Mouse (Mus musculus) midbrain, embryonic 14.5 days (tissue): Measurements from ENCODE around the gene Wdpcp. TPM values are rescaled to one million over a fixed set of nuclear protein-coding genes. Genes with fewer than 3 reads are reported as not detected.
A peak's percentile ranks its signal among the peaks of the same experiment; 100 is the strongest.

Experiments used
- ATAC-seq: fragments of 200-750 bp; cut with Nextera tagmentation; 2 replicates; pipeline ENCODE4 v1.8.0; 2017; ENCODE audit warnings: moderate number of reproducible peaks, moderate library complexity; ENCODE audit not compliant: low FRiP score, low TSS enrichment
- DNase-seq: peaks from one replicate; pipeline ENCODE4 v3.0.0-alpha.2; 2015
- H3K27ac ChIP-seq: fragments of 300-500 bp; sonication (generic); replicated peaks from 2 replicates; pipeline ENCODE4 v1.5.1; 2014; ENCODE audit warnings: mild to moderate bottlenecking, low read depth, low read length, moderate library complexity
- H3K27me3 ChIP-seq: fragments of 300-500 bp; sonication (generic); 2 replicates; pipeline ENCODE4 v1.6.1; 2014; ENCODE audit warnings: low read length, control low read depth, mixed read lengths; ENCODE audit not compliant: control insufficient read depth, insufficient read depth
- H3K36me3 ChIP-seq: fragments of 300-500 bp; sonication (generic); 2 replicates; pipeline ENCODE4 v1.6.1; 2014; ENCODE audit warnings: low read length, control low read depth; ENCODE audit not compliant: control insufficient read depth, insufficient read depth
- H3K4me1 ChIP-seq: fragments of 300-500 bp; sonication (generic); 2 replicates; pipeline ENCODE4 v1.6.1; 2014; ENCODE audit warnings: mild to moderate bottlenecking, antibody characterized with exemption, low read length, control low read depth; ENCODE audit not compliant: control insufficient read depth, insufficient read depth
- H3K4me2 ChIP-seq: fragments of 300-500 bp; sonication (generic); 2 replicates; pipeline ENCODE4 v1.6.1; 2014; ENCODE audit warnings: mild to moderate bottlenecking, low read length, moderate library complexity
- H3K4me3 ChIP-seq: fragments of 300-500 bp; sonication (generic); replicated peaks from 2 replicates; pipeline ENCODE4 v1.5.1; 2014; ENCODE audit warnings: low read depth, low read length
- H3K9ac ChIP-seq: fragments of 300-500 bp; sonication (generic); replicated peaks from 2 replicates; pipeline ENCODE4 v1.6.1; 2014; ENCODE audit warnings: mild to moderate bottlenecking, low read length, moderate library complexity
- H3K9me3 ChIP-seq: fragments of 300-500 bp; sonication (generic); 2 replicates; pipeline ENCODE4 v1.6.1; 2016; ENCODE audit warnings: low read length, control low read depth, mixed read lengths; ENCODE audit not compliant: control insufficient read depth
- WGBS: fragments of 180-500 bp; shearing (Covaris S2); extraction: QIAGEN DNeasy Blood & Tissue Kit; methylation state at CpG from one replicate; pipeline ENCODE4 v1.1.7; 2014; 5-methylcytosine and 5-hydroxymethylcytosine counted together
- polyA plus RNA-seq: library from polyadenylated mRNA; unstranded; fragments of >200 nt; fragmentation: Nextera tagmentation; extraction: Ambion mirVana; gene quantifications from 2 replicates; pipeline ENCODE4 v1.2.1, GENCODE M21; 2014

The Wdpcp gene
- polyA plus RNA-seq, 1 experiment from 2014 or later: 12.4 TPM

DNA sequence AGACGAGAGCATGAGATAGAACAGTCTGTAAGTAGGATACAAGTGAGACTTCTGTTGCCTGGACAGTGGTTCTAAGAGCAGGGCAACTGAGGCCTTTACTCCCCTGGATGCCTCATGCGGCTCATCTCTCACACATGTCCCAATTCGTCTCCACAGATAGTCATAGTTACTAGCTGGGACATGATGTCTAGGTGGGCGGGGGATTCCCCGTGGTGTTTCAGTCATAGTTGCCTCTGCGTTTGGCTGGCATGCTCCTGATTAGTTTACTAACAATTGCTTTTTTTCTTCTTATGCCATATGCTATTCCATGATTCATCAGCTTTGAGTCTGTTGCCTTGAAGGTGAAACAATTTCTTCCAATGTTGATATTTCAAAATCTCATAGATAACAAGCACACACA is 116.4 kb downstream of the Wdpcp start:
- ATAC-seq (no peak), DNase-seq (no peak)
- Histone ChIP-seq H3K27ac (no peak overlapping the region), H3K4me1 (no peaks in the 10 kb centered on the region), H3K4me2 (no peak overlapping the region), H3K36me3 (no peaks in the 10 kb centered on the region), H3K4me3 (no peak overlapping the region), H3K9me3 (no peaks in the 10 kb centered on the region), H3K9ac (no peak overlapping the region), H3K27me3 (no peaks in the 10 kb centered on the region)
- WGBS: 87% methylated on average over 6 of the region's 6 CpGs

DNA sequence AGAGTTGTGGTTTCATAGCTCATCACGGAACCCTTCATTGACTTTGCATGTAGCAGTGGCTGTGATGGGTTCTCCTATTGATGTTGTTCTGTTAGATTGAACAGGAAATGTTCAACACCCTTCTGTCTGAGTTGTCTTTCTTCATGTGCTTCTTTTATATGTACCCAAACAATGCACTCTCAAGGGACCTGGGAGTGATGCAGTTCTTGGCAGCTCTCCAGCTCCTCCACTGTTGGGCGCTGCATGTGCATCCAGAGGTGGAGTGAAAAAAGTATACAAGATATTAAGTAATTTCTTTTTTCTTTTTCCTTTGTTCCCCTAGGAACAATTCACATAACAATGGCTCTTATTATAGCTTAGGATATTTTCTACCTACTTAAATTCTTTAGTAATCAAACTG is 118.7 kb downstream of the Wdpcp start:
- Histone ChIP-seq H3K4me1 (peaks cover 5% of the 10 kb centered on the region; the same call in 1 of the 2 replicates), H3K4me2 (no peak overlapping the region), H3K9ac (no peak overlapping the region), H3K36me3 (no peaks in the 10 kb centered on the region), H3K9me3 (no peaks in the 10 kb centered on the region), H3K27me3 (no peaks in the 10 kb centered on the region), H3K4me3 (no peak overlapping the region), H3K27ac (no peak overlapping the region)
- DNase-seq (peak; percentile 53), ATAC-seq (no peak)
- WGBS: 70% methylated on average over 2 of the region's 2 CpGs

DNA sequence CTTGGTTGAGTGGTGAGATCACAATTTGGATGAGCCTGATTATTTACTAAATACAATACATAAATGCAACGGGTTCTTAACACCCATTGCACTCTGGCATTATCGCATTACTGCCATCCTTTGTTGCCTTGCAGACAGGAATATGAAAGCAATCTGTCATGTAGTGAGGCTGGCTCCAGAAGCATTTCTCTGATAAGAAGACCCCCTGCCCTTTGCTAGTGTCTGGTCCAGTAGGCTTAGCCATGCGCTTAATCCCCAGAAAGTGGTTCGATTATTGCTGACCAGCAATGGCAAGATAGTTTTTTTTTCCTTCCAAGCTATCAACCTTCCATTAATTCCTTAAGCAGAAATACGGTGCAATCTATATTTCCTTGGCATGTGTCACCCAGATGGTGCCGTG is 122.1 kb downstream of the Wdpcp start:
- ATAC-seq (peak; percentile 75), DNase-seq (peak; percentile 69)
- Histone ChIP-seq H3K4me3 (no peak overlapping the region), H3K4me1 (peaks cover 8% of the 10 kb centered on the region), H3K27me3 (no peaks in the 10 kb centered on the region), H3K9ac (no peak overlapping the region), H3K4me2 (no peak overlapping the region), H3K36me3 (no peaks in the 10 kb centered on the region), H3K9me3 (no peaks in the 10 kb centered on the region), H3K27ac (no peak overlapping the region)
- 32% methylated on average over 6 of the region's 6 CpGs for WGBS

DNA sequence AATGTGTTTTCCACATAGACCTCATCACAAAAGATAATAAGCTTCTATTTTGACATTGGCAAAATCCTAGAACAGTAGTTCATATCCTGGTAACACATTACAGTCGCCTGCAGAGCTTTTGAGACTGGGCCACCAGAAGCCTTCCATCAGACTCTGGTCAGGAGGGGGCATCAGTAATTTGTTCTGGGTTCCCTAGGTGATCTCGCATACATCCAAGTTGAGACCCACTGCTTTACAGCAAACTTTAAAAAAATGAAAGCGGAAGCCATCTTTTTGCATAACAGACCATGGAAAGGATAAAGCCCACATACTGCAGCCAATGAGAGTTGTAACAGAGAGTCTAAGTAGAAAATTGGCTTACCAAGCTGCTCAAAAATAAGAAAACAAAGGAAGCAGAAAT is 125.6 kb downstream of the Wdpcp start:
- peaks cover 8% of the 10 kb centered on the region for H3K4me1 ChIP-seq
- H3K9me3 ChIP-seq: no peaks in the 10 kb centered on the region
- no peaks in the 10 kb centered on the region for H3K27me3 ChIP-seq
- DNase-seq: peak; percentile 49
- H3K4me3 ChIP-seq: no peak overlapping the region
- WGBS: 29% methylated on average over 3 of the region's 3 CpGs
- no peak overlapping the region for H3K4me2 ChIP-seq
- ATAC-seq: no peak
- no peak overlapping the region for H3K9ac ChIP-seq
- H3K27ac ChIP-seq: no peak overlapping the region
- H3K36me3 ChIP-seq: no peaks in the 10 kb centered on the region

DNA sequence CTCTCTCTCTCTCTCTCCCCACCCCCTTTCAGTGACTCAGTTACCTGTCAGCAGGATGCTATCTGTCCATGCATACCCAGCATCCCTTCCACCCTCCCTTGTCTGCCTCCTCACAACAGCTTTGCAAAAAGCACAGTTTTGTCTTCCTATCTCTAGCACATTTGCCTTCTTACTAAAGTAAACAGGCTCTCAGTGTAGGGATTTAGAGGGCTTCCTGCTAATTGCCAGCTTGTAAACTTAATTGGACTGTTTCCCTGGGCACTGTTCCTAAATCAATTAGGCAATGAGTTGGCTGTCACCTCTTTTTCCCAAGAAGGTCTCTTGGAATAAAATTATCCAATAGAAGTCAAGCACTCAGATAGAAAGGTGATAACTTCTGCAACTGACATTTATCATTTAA is 141.5 kb downstream of the Wdpcp start:
- Histone ChIP-seq H3K9ac (no peak overlapping the region), H3K4me3 (no peak overlapping the region), H3K4me1 (no peaks in the 10 kb centered on the region), H3K36me3 (no peaks in the 10 kb centered on the region), H3K27me3 (no peaks in the 10 kb centered on the region), H3K4me2 (no peak overlapping the region), H3K27ac (no peak overlapping the region), H3K9me3 (0 out of 2 replicates have a peak, but pooled peaks cover 4% of the 10 kb centered on the region)
- ATAC-seq: no peak
- DNase-seq: peak; percentile 29

DNA sequence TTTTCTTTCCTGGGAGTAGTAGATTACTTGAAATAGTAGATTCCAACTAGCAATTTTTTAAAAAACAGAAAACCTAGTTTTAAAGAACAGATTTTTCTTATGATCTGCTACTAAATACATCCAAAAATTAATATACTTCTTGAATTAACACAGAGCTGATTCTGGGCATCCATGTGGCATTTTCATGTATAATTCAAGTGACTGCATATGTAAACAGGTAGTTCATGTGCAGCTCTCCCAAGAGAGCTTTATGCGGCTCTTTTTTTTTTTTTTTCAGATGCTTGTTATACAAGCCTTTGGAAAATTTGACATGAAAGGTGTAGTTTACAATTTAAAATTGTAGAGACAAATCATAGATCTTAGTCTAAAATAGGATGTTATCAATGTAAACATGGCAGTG is 142.0 kb downstream of the Wdpcp start:
- no peak overlapping the region for H3K27ac ChIP-seq
- no peak overlapping the region for H3K9ac ChIP-seq
- H3K4me2 ChIP-seq: no peak overlapping the region
- H3K36me3 ChIP-seq: no peaks in the 10 kb centered on the region
- DNase-seq: no peak
- 68% methylated on average over 1 of the region's 1 CpGs for WGBS
- H3K4me1 ChIP-seq: no peaks in the 10 kb centered on the region
- no peak for ATAC-seq
- H3K9me3 ChIP-seq: 0 out of 2 replicates have a peak, but pooled peaks cover 4% of the 10 kb centered on the region
- H3K27me3 ChIP-seq: no peaks in the 10 kb centered on the region
- no peak overlapping the region for H3K4me3 ChIP-seq

DNA sequence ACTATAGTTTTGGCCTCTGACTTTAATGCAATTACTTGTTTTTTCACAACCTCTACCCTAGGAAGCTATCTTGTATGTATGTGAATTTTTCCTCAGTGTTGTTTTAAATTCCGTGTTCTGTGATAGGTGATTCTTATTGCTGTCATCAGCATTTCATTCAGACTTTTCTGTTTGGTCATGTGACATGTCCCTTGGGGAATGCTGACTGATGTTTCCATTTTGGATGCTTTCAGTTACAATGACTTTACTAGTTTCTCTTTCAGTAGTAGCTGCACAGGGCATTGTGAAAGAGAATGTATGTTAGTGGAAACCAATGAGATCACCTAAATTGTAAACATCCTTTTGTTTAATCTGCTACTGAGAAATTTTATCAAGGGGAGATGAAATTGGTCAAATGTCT is 154.3 kb downstream of the Wdpcp start:
- H3K36me3 ChIP-seq: no peaks in the 10 kb centered on the region
- no peak overlapping the region for H3K9ac ChIP-seq
- no peaks in the 10 kb centered on the region for H3K27me3 ChIP-seq
- H3K4me1 ChIP-seq: no peaks in the 10 kb centered on the region
- no peak overlapping the region for H3K4me3 ChIP-seq
- H3K9me3 ChIP-seq: no peaks in the 10 kb centered on the region
- H3K27ac ChIP-seq: no peak overlapping the region
- DNase-seq (no peak), ATAC-seq (no peak)
- WGBS: 84% methylated on average over 1 of the region's 1 CpGs
- H3K4me2 ChIP-seq: no peak overlapping the region

DNA sequence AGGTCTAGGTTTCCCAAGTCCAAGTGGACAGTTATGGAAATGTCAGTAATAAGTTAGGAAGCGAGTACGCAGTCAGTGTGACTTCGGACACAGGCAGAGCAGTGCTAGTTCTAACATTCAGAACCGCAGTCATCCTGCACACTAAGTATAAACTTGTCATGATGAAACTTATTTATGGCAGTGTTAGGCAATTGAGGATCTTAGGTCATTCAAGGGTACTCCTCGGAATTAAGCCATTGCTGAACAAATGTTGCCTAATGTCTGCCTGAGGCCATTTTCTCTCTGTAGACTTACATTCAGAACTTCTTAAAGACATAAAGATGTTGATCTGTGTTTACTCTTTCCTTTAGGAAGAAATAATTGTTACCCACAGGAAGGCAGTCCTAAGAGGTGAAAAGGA is 157.0 kb downstream of the Wdpcp start:
- no peaks in the 10 kb centered on the region for H3K4me1 ChIP-seq
- WGBS: 94% methylated on average over 5 of the region's 5 CpGs
- H3K27ac ChIP-seq: no peak overlapping the region
- H3K9ac ChIP-seq: no peak overlapping the region
- no peaks in the 10 kb centered on the region for H3K27me3 ChIP-seq
- no peak overlapping the region for H3K4me3 ChIP-seq
- no peak for ATAC-seq
- H3K4me2 ChIP-seq: no peak overlapping the region
- H3K9me3 ChIP-seq: no peaks in the 10 kb centered on the region
- no peak for DNase-seq
- no peaks in the 10 kb centered on the region for H3K36me3 ChIP-seq

DNA sequence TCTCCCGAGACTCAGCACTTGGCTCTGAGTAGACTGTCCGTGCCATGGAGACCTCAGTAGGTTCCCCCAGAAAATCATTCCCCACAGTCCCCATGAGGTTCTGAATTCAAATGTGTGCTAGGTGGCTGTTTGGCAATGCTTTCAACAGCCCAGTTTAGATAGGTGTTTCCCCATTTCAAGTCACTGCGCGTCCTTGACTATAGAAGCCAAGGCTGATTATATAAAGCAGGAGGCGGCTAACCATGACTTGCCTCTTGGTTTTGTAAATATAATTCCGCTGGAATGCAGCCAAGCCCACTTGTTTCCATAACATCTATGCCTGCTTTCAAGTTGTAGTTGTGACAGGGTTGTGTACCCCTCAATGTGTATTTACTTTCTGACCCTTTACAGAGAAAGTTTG is 157.9 kb downstream of the Wdpcp start:
- no peak overlapping the region for H3K27ac ChIP-seq
- no peaks in the 10 kb centered on the region for H3K4me1 ChIP-seq
- DNase-seq: no peak
- WGBS: 80% methylated on average over 6 of the region's 6 CpGs
- H3K9ac ChIP-seq: no peak overlapping the region
- no peaks in the 10 kb centered on the region for H3K27me3 ChIP-seq
- H3K36me3 ChIP-seq: no peaks in the 10 kb centered on the region
- no peak for ATAC-seq
- H3K9me3 ChIP-seq: no peaks in the 10 kb centered on the region
- H3K4me2 ChIP-seq: no peak overlapping the region
- no peak overlapping the region for H3K4me3 ChIP-seq
